Mouse (Mus musculus): ENCODE measurements around the gene Tpd52l2.

DNA sequence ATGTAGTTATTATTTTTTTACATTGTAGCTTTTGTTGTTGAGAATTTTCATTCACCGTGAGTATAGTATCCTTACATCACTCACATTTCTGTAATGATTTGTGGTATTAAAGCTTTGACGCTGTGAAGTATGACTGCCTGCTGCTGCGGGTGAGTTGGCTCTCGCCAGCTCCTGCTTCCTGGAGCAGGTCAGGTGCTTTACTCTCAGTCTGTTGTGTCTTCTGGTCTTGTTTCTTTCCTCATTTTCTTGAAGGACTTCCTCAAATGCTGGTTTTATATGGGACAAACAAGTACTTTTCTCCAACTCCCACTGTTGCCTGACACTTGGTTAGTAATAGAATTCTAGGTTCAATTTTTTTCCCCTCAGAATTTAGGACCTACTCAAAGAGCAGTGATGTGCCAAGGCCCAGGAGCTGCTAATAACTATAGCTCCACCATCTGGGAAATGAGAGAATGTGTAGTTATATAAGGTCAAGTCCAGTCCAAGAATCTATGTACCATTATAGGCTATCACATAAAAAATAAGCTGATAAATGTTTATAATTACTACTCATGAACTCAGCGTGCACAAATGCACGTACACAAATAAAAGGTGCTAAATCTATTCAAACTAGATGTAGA, 44.9 kb downstream of the Tpd52l2 start:
- no peak for TF ChIP-seq CTCF (conservative IDR thresholded peaks at IDR 0.05; ENCODE audit: low read length)
- no peak for TF ChIP-seq POU5F1 (IDR thresholded peaks at IDR 0.05; ENCODE audit: borderline replicate concordance, low read length)

Measured in E14TG2a.4 (cell line).